Mouse (Mus musculus): Measurements from ENCODE around the gene Nfib. TPM values are rescaled to one million over a fixed set of nuclear protein-coding genes. Genes with fewer than 3 reads are reported as not detected.

Gene Nfib
- polyA plus RNA-seq, 1 experiment from 2014 or later: 263 TPM

GRCm38 (mm10) chr4:82535606-82536434 is 169.7 kb downstream of the Nfib start:
- Histone ChIP-seq H3K9ac (replicated peaks; ENCODE audit: low read depth, low read length) (peak overlapping the region; percentile 78), H3K27me3 (replicated peaks; ENCODE audit: control insufficient read depth, insufficient read depth, low read length) (0 out of 2 replicates have a peak, but pooled peaks cover 2% of the 10 kb centered on the region), H3K36me3 (ENCODE audit: control insufficient read depth, insufficient read depth) (no peaks in the 10 kb centered on the region), H3K4me2 (ENCODE audit: low read length) (peak overlapping the region; percentile 83), H3K27ac (ENCODE audit: low read length) (peak overlapping the region; percentile 88), H3K4me1 (replicated peaks; ENCODE audit: control insufficient read depth, insufficient read depth, low read length) (peaks cover 76% of the 10 kb centered on the region), H3K4me3 (replicated peaks; ENCODE audit: low read length) (peak overlapping the region; percentile 6), H3K9me3 (ENCODE audit: control insufficient read depth, low read length) (no peaks in the 10 kb centered on the region)
- WGBS: 42% methylated on average over 6 of the region's 6 CpGs
- no peak for ATAC-seq

GRCm38 (mm10) chr4:82533231-82533630 is 172.3 kb downstream of the Nfib start:
- H3K9me3 ChIP-seq (ENCODE audit: control insufficient read depth, low read length): no peaks in the 10 kb centered on the region
- H3K9ac ChIP-seq (replicated peaks; ENCODE audit: low read depth, low read length): peak overlapping the region; percentile 64
- peak; percentile 65 for ATAC-seq
- H3K4me1 ChIP-seq (replicated peaks; ENCODE audit: control insufficient read depth, insufficient read depth, low read length): peaks cover 65% of the 10 kb centered on the region
- peak overlapping the region; percentile 13; the same call in 1 of the 2 replicates for H3K4me3 ChIP-seq (replicated peaks; ENCODE audit: low read length)
- 0 out of 2 replicates have a peak, but pooled peaks cover 2% of the 10 kb centered on the region for H3K27me3 ChIP-seq (replicated peaks; ENCODE audit: control insufficient read depth, insufficient read depth, low read length)
- H3K4me2 ChIP-seq (ENCODE audit: low read length): peak overlapping the region; percentile 50
- H3K36me3 ChIP-seq (ENCODE audit: control insufficient read depth, insufficient read depth): no peaks in the 10 kb centered on the region
- H3K27ac ChIP-seq (ENCODE audit: low read length): peak overlapping the region; percentile 98
- 3% methylated on average over 3 of the region's 3 CpGs for WGBS

DNA sequence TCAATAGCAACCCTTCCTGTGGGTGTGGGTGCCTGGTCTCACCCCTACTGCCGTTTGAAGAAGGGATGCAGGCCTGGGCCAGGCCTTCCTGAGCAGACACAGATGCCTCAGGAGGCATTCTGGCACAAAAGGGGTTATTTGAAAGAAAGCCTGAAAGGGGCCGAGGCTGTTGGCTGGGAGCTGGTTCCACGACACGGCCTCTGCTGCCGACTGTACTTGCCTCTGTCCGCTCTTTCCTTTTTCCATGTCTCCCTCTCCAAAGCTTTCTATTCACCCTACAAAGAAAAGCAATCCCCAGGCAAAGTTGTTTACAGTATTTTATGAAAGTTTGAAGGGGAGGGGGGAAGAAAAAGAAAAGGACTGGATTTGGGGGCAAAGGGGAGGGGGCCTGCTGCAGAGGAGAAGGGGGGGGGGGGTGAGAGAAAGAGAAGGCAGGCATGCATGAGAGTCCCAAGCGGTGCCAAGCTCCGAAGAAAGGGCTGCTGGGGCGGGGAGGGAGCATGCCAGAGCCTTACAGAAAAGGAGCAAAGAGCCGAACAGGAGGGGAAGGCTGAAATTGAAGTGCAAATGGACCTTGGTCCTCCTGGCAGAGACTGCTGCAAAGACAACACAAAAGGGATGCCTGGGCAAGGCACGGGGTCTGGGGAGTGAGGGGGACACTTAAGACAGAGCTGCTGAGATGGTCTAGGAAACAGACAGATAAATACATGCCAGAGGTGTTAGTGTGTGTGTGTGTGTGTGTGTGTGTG is 172.9 kb downstream of the Nfib start:
- peak; percentile 87 for ATAC-seq
- Histone ChIP-seq H3K9me3 (ENCODE audit: control insufficient read depth, low read length) (no peaks in the 10 kb centered on the region), H3K4me3 (replicated peaks; ENCODE audit: low read length) (peak overlapping the region; percentile 13)

GRCm38 (mm10) chr4:82531977-82532376 is 173.6 kb downstream of the Nfib start:
- Histone ChIP-seq H3K27ac (ENCODE audit: low read length) (peak overlapping the region; percentile 98), H3K4me1 (replicated peaks; ENCODE audit: control insufficient read depth, insufficient read depth, low read length) (peaks cover 56% of the 10 kb centered on the region), H3K4me2 (ENCODE audit: low read length) (peak overlapping the region; percentile 50), H3K9ac (replicated peaks; ENCODE audit: low read depth, low read length) (peak overlapping the region; percentile 64), H3K36me3 (ENCODE audit: control insufficient read depth, insufficient read depth) (no peaks in the 10 kb centered on the region), H3K4me3 (replicated peaks; ENCODE audit: low read length) (peak overlapping the region; percentile 8), H3K9me3 (ENCODE audit: control insufficient read depth, low read length) (no peaks in the 10 kb centered on the region), H3K27me3 (replicated peaks; ENCODE audit: control insufficient read depth, insufficient read depth, low read length) (0 out of 2 replicates have a peak, but pooled peaks cover 2% of the 10 kb centered on the region)
- WGBS: 21% methylated on average over 5 of the region's 5 CpGs
- ATAC-seq: peak; percentile 9; the same call in 1 of the 2 replicates

More for the DNA sequence above, 172.9 kb downstream of the Nfib start:
- WGBS: 0% methylated on average over 11 of the region's 11 CpGs
- Histone ChIP-seq H3K27ac (ENCODE audit: low read length) (peak overlapping the region; percentile 98), H3K9ac (replicated peaks; ENCODE audit: low read depth, low read length) (peak overlapping the region; percentile 64), H3K36me3 (ENCODE audit: control insufficient read depth, insufficient read depth) (no peaks in the 10 kb centered on the region), H3K27me3 (replicated peaks; ENCODE audit: control insufficient read depth, insufficient read depth, low read length) (0 out of 2 replicates have a peak, but pooled peaks cover 2% of the 10 kb centered on the region), H3K4me2 (ENCODE audit: low read length) (peak overlapping the region; percentile 50), H3K4me1 (replicated peaks; ENCODE audit: control insufficient read depth, insufficient read depth, low read length) (peaks cover 60% of the 10 kb centered on the region)

DNA sequence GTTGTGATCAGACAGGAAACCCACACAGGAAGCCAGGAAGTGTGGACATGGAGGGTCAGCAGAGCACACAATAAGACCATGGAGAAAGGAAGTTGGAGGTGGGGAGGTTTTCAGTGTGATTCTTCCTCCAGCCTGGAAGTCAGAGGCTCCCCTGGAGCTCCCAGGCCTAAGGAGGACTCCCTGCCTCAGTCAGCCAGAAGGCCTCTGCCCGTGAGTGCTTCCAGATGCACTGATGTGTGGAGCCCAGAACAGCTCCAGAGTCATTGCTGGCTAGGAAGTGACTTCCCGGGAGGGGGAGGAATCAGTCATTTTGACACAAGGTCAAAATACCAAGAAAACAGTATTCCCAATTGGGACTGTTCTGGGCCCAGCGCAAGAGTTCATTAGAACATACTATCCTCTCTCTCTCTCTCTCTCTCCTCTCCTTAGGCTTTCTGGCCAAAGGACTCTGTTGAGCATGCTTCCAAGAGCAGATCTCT is 174.6 kb downstream of the Nfib start:
- no peak overlapping the region for H3K4me2 ChIP-seq (ENCODE audit: low read length)
- ATAC-seq: no peak
- H3K4me1 ChIP-seq (replicated peaks; ENCODE audit: control insufficient read depth, insufficient read depth, low read length): peaks cover 46% of the 10 kb centered on the region
- 72% methylated on average over 3 of the region's 3 CpGs for WGBS
- H3K36me3 ChIP-seq (ENCODE audit: control insufficient read depth, insufficient read depth): no peaks in the 10 kb centered on the region
- 0 out of 2 replicates have a peak, but pooled peaks cover 2% of the 10 kb centered on the region for H3K27me3 ChIP-seq (replicated peaks; ENCODE audit: control insufficient read depth, insufficient read depth, low read length)
- no peaks in the 10 kb centered on the region for H3K9me3 ChIP-seq (ENCODE audit: control insufficient read depth, low read length)
- no peak overlapping the region for H3K4me3 ChIP-seq (replicated peaks; ENCODE audit: low read length)
- no peak overlapping the region for H3K9ac ChIP-seq (replicated peaks; ENCODE audit: low read depth, low read length)
- peak overlapping the region; percentile 98 for H3K27ac ChIP-seq (ENCODE audit: low read length)

- no peaks in the 10 kb centered on the region for H3K36me3 ChIP-seq (ENCODE audit: control insufficient read depth, insufficient read depth)
- peaks cover 31% of the 10 kb centered on the region for H3K4me1 ChIP-seq (replicated peaks; ENCODE audit: control insufficient read depth, insufficient read depth, low read length)
- 0 out of 2 replicates have a peak, but pooled peaks have one; percentile 3 for ATAC-seq
- WGBS: 33% methylated on average over 2 of the region's 2 CpGs
- no peak overlapping the region for H3K9ac ChIP-seq (replicated peaks; ENCODE audit: low read depth, low read length)
- H3K27me3 ChIP-seq (replicated peaks; ENCODE audit: control insufficient read depth, insufficient read depth, low read length): no peaks in the 10 kb centered on the region
- H3K4me3 ChIP-seq (replicated peaks; ENCODE audit: low read length): no peak overlapping the region
- H3K27ac ChIP-seq (ENCODE audit: low read length): peak overlapping the region; percentile 41
- no peaks in the 10 kb centered on the region for H3K9me3 ChIP-seq (ENCODE audit: control insufficient read depth, low read length)
- no peak overlapping the region for H3K4me2 ChIP-seq (ENCODE audit: low read length)
Observed at GRCm38 (mm10) chr4:82528978-82529377, 176.6 kb downstream of the Nfib start.

DNA sequence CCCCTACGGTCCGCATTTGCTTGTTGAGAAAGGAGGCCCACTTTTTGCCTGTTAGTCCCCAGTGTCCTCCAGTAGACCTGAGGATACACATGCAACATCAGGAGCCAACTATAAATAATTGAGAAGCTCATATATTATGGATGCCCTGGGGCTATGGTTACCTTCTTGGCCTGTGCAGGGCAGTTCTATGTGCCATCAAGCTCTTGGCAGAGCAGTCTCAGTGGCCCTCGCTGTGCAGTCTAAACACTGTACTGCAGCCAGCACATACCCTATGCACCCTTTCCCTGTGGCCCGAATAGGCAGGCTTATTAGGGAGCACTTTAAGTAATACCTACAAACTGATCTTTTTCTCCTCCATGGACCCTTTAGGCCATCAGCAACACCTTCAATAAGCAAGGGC is 185.6 kb downstream of the Nfib start:
- H3K9me3 ChIP-seq (ENCODE audit: control insufficient read depth, low read length): no peaks in the 10 kb centered on the region
- no peak overlapping the region for H3K4me2 ChIP-seq (ENCODE audit: low read length)
- H3K27me3 ChIP-seq (replicated peaks; ENCODE audit: control insufficient read depth, insufficient read depth, low read length): no peaks in the 10 kb centered on the region
- H3K9ac ChIP-seq (replicated peaks; ENCODE audit: low read depth, low read length): no peak overlapping the region
- H3K4me3 ChIP-seq (replicated peaks; ENCODE audit: low read length): no peak overlapping the region
- no peak overlapping the region for H3K27ac ChIP-seq (ENCODE audit: low read length)
- peak; percentile 63; the same call in 1 of the 2 replicates for ATAC-seq
- H3K4me1 ChIP-seq (replicated peaks; ENCODE audit: control insufficient read depth, insufficient read depth, low read length): no peaks in the 10 kb centered on the region
- WGBS: 84% methylated on average over 4 of the region's 4 CpGs
- H3K36me3 ChIP-seq (ENCODE audit: control insufficient read depth, insufficient read depth): no peaks in the 10 kb centered on the region

DNA sequence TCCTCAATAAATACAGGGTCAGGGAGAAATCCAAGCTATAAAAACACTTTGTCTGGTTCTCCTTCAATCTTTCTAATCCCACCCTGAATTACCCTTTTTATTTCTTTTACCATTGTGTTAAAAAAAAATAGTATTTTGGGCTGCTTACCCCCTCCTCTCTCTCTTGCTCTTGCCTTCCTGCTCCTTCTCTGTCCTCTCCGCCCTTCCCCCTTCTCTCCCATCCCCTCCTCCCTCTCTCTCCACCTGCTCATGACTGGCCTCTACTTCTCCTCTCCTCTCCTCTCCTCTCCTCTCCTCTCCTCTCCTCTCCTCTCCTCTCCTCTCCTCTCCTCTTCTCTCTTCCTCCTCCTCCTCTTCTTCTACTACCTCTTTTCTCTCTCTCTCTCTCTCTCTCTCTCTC is 187.4 kb downstream of the Nfib start:
- no peaks in the 10 kb centered on the region for H3K4me1 ChIP-seq (replicated peaks; ENCODE audit: control insufficient read depth, insufficient read depth, low read length)
- H3K4me3 ChIP-seq (replicated peaks; ENCODE audit: low read length): no peak overlapping the region
- H3K27ac ChIP-seq (ENCODE audit: low read length): peak overlapping the region; percentile 13
- H3K9me3 ChIP-seq (ENCODE audit: control insufficient read depth, low read length): no peaks in the 10 kb centered on the region
- ATAC-seq: no peak
- peak overlapping the region; percentile 11; the same call in 1 of the 2 replicates for H3K4me2 ChIP-seq (ENCODE audit: low read length)
- H3K27me3 ChIP-seq (replicated peaks; ENCODE audit: control insufficient read depth, insufficient read depth, low read length): no peaks in the 10 kb centered on the region
- no peak overlapping the region for H3K9ac ChIP-seq (replicated peaks; ENCODE audit: low read depth, low read length)
- 68% methylated on average over 1 of the region's 1 CpGs for WGBS
- no peaks in the 10 kb centered on the region for H3K36me3 ChIP-seq (ENCODE audit: control insufficient read depth, insufficient read depth)

GRCm38 (mm10) chr4:82517311-82517710 is 188.2 kb downstream of the Nfib start:
- no peak for ATAC-seq
- WGBS: 69% methylated on average over 7 of the region's 7 CpGs
- H3K27ac ChIP-seq (ENCODE audit: low read length): peak overlapping the region; percentile 13
- no peaks in the 10 kb centered on the region for H3K27me3 ChIP-seq (replicated peaks; ENCODE audit: control insufficient read depth, insufficient read depth, low read length)
- no peaks in the 10 kb centered on the region for H3K9me3 ChIP-seq (ENCODE audit: control insufficient read depth, low read length)
- H3K4me1 ChIP-seq (replicated peaks; ENCODE audit: control insufficient read depth, insufficient read depth, low read length): peaks cover under 1% of the 10 kb centered on the region; the same call in 1 of the 2 replicates
- H3K36me3 ChIP-seq (ENCODE audit: control insufficient read depth, insufficient read depth): no peaks in the 10 kb centered on the region
- 0 out of 2 replicates have a peak overlapping the region, but pooled peaks have one; percentile 9 for H3K9ac ChIP-seq (replicated peaks; ENCODE audit: low read depth, low read length)
- H3K4me2 ChIP-seq (ENCODE audit: low read length): peak overlapping the region; percentile 5
- no peak overlapping the region; the same call in 1 of the 2 replicates for H3K4me3 ChIP-seq (replicated peaks; ENCODE audit: low read length)

All from forebrain, embryonic 16.5 days (tissue).